Mouse (Mus musculus) stomach, embryonic 15.5 days (tissue): ENCODE measurements around the gene Ftl1. TPM values are rescaled to one million over a fixed set of nuclear protein-coding genes. Genes with fewer than 3 reads are reported as not detected.
"Not testable (repeated sequence)": the region's sequence is repeated elsewhere in the genome, so short reads cannot be mapped to it uniquely, and the experiment has no call there.

ENCODE experiments used
- ATAC-seq: fragments of 200-750 bp; cut with Nextera tagmentation; 2 replicates; pipeline ENCODE4 v1.8.0; 2017; ENCODE audit warnings: low read depth, moderate number of reproducible peaks, moderate TSS enrichment; ENCODE audit not compliant: insufficient read depth, low FRiP score
- H3K27ac ChIP-seq: fragments of 300-500 bp; sonication (generic); 2 replicates; pipeline ENCODE4 v1.5.1; 2015; ENCODE audit warnings: mild to moderate bottlenecking, inconsistent platforms
- H3K27me3 ChIP-seq: fragments of 300-500 bp; sonication (generic); replicated peaks from 2 replicates; pipeline ENCODE4 v1.6.1; 2015; ENCODE audit warnings: inconsistent platforms
- H3K36me3 ChIP-seq: fragments of 300-500 bp; sonication (generic); 2 replicates; pipeline ENCODE4 v1.6.1; 2015; ENCODE audit warnings: inconsistent platforms
- H3K4me1 ChIP-seq: fragments of 300-500 bp; sonication (generic); 2 replicates; pipeline ENCODE4 v1.6.1; 2015; ENCODE audit warnings: inconsistent platforms
- H3K4me2 ChIP-seq: fragments of 300-500 bp; sonication (generic); 2 replicates; pipeline ENCODE4 v1.6.1; 2015; ENCODE audit warnings: mild to moderate bottlenecking, inconsistent platforms
- H3K4me3 ChIP-seq: fragments of 300-500 bp; sonication (generic); replicated peaks from 2 replicates; pipeline ENCODE4 v1.5.1; 2015; ENCODE audit warnings: inconsistent platforms
- H3K9ac ChIP-seq: fragments of 300-500 bp; sonication (generic); 2 replicates; pipeline ENCODE4 v1.6.1; 2015; ENCODE audit warnings: inconsistent platforms
- H3K9me3 ChIP-seq: fragments of 300-500 bp; sonication (generic); 2 replicates; pipeline ENCODE4 v1.6.1; 2016; ENCODE audit warnings: inconsistent platforms
- WGBS: fragments of 180-500 bp; shearing (Covaris S2); methylation state at CpG from one replicate; pipeline ENCODE4 v1.1.7; 2015; 5-methylcytosine and 5-hydroxymethylcytosine counted together
- polyA plus RNA-seq: library from polyadenylated mRNA; unstranded; fragments of >200 nt; fragmentation: Nextera tagmentation; extraction: Ambion mirVana; gene quantifications from 2 replicates; pipeline ENCODE4 v1.2.1, GENCODE M21; 2015

Ftl1 gene
- 4,747 and 4,817 TPM in 2 replicates for polyA plus RNA-seq

DNA sequence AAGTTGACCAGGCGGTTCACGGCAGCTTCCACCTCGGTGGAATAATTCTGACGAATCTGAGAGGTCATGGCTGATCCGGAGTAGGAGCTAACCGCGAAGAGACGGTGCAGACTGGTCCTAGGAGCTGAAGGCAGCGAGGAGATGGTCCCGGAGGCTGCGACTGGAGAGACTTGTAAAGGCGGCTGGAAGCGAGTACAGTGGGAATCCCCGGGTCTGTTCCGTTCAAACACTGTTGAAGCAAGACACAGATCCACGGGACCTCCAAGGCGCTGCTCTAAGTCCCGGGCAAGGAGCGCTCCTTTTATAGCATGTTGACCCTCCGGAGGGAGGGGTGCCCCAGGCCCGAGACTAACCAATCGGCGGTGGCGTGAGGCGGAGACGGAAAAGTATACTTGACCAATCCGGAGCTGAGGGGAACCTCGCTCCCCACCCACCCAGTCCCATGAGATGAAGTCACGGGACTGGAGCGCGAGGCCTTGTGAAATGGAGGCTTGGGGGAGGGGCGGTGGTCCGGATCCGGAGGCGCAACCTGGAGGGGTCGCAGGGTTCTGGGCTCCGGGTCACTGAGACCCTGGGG lies at the start of gene Ftl1:
Ftl1 (minus strand) TSS at position 321 of the 577 bp plus-strand sequence.
- not testable (repeated sequence) for H3K27me3 ChIP-seq, H3K9me3 ChIP-seq
- H3K36me3 ChIP-seq, result peaks cover 20% of the 10 kb centered on the region
- H3K9ac ChIP-seq, result peak within 1 kb of the TSS; percentile 55
- H3K4me1 ChIP-seq, result peaks cover 39% of the 10 kb centered on the region
- peak; percentile 94 for ATAC-seq
- H3K27ac ChIP-seq, result peak within 1 kb of the TSS; percentile 94
- under 1% methylated on average over 36 of the region's 37 CpGs for WGBS
- peak within 1 kb of the TSS; percentile 74 for H3K4me3 ChIP-seq
- H3K4me2 ChIP-seq, result peak within 1 kb of the TSS; percentile 78

GRCm38 (mm10) chr7:45509181-45509882 lies 49.6 kb upstream of the Ftl1 start:
- 21% methylated on average over 19 of the region's 19 CpGs for WGBS
- peak overlapping the region; percentile 91; the same call in 1 of the 2 replicates for H3K9ac ChIP-seq
- no peak; the same call in 1 of the 2 replicates for ATAC-seq
- H3K4me1 ChIP-seq, result peaks cover 12% of the 10 kb centered on the region
- no peaks in the 10 kb centered on the region for H3K27me3 ChIP-seq
- H3K36me3 ChIP-seq, result peaks cover 17% of the 10 kb centered on the region
- peak overlapping the region; percentile 98 for H3K4me2 ChIP-seq
- peak overlapping the region; percentile 96 for H3K27ac ChIP-seq
- no peaks in the 10 kb centered on the region for H3K9me3 ChIP-seq
- H3K4me3 ChIP-seq, result peak overlapping the region; percentile 85

- 77% methylated on average over 6 of the region's 6 CpGs for WGBS
- no peak overlapping the region for H3K9ac ChIP-seq
- no peaks in the 10 kb centered on the region for H3K27me3 ChIP-seq
- peak overlapping the region; percentile 85; the same call in 1 of the 2 replicates for H3K4me3 ChIP-seq
- peak overlapping the region; percentile 98; the same call in 1 of the 2 replicates for H3K4me2 ChIP-seq
- peak overlapping the region; percentile 96; the same call in 1 of the 2 replicates for H3K27ac ChIP-seq
- H3K4me1 ChIP-seq, result peaks cover 12% of the 10 kb centered on the region
- peak; percentile 55; the same call in 1 of the 2 replicates for ATAC-seq
- no peaks in the 10 kb centered on the region for H3K9me3 ChIP-seq
- peaks cover 17% of the 10 kb centered on the region for H3K36me3 ChIP-seq
These were observed 48.9 kb upstream of the Ftl1 start for GRCm38 (mm10) chr7:45508561-45508960.

DNA sequence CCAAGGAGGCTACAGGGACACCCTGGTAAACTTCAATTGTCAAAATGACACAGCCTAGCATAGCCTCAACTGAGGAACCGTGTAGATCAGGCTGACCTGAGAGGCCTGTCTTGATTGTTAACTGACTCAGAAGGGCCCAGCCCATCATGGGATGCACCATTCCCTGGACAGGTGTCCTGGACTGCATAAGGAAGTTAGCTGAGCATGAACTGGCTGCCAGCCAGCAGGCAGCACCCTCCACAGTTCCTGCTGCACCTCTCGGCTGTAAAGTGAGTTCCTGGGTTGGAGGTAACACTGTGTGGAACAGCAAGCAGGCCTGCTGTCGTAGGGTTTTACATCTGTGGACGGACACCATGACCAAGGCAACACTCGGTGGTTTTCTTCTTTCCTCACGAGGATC lies 47.9 kb upstream of the Ftl1 start:
- ATAC-seq, result no peak
- 80% methylated on average over 6 of the region's 6 CpGs for WGBS
- Histone ChIP-seq H3K4me3 (no peak overlapping the region), H3K36me3 (peaks cover 17% of the 10 kb centered on the region), H3K9ac (no peak overlapping the region), H3K27me3 (no peaks in the 10 kb centered on the region), H3K4me2 (no peak overlapping the region), H3K9me3 (no peaks in the 10 kb centered on the region), H3K27ac (0 out of 2 replicates have a peak overlapping the region, but pooled peaks have one; percentile 24), H3K4me1 (peaks cover 12% of the 10 kb centered on the region)

DNA sequence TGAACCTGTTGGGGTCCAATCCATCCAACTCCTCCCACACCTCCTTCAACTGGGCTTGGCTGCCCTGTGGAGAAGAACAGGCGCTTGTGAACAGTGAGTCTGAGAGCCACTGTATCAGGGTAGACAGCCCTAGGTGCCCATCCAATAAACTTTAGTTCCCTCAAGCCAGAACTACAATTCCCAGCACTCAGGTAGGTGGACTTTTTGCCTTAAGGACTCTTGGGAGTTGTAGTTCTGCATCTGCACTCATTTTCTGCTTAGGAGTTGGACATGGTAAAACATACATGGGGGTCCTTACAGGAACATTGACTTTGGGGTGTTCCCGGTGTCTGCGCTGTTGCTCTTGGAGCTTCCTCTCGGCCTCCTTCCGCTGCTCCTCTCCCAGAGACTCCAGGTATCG lies 38.7 kb upstream of the Ftl1 start:
- no peaks in the 10 kb centered on the region for H3K9me3 ChIP-seq
- H3K4me1 ChIP-seq, result no peaks in the 10 kb centered on the region
- H3K36me3 ChIP-seq, result peaks cover 59% of the 10 kb centered on the region
- H3K27me3 ChIP-seq, result no peaks in the 10 kb centered on the region
- WGBS, result 94% methylated on average over 6 of the region's 6 CpGs
- H3K9ac ChIP-seq, result no peak overlapping the region
- no peak for ATAC-seq
- H3K27ac ChIP-seq, result no peak overlapping the region
- no peak overlapping the region for H3K4me2 ChIP-seq
- H3K4me3 ChIP-seq, result no peak overlapping the region

GRCm38 (mm10) chr7:45494548-45494947 lies 34.9 kb upstream of the Ftl1 start:
- no peaks in the 10 kb centered on the region for H3K9me3 ChIP-seq
- no peaks in the 10 kb centered on the region for H3K27me3 ChIP-seq
- WGBS, result 86% methylated on average over 9 of the region's 9 CpGs
- H3K4me2 ChIP-seq, result no peak overlapping the region
- peaks cover 13% of the 10 kb centered on the region for H3K4me1 ChIP-seq
- no peak overlapping the region for H3K9ac ChIP-seq
- H3K4me3 ChIP-seq, result no peak overlapping the region
- H3K36me3 ChIP-seq, result peaks cover 59% of the 10 kb centered on the region
- no peak overlapping the region for H3K27ac ChIP-seq
- ATAC-seq, result no peak

DNA sequence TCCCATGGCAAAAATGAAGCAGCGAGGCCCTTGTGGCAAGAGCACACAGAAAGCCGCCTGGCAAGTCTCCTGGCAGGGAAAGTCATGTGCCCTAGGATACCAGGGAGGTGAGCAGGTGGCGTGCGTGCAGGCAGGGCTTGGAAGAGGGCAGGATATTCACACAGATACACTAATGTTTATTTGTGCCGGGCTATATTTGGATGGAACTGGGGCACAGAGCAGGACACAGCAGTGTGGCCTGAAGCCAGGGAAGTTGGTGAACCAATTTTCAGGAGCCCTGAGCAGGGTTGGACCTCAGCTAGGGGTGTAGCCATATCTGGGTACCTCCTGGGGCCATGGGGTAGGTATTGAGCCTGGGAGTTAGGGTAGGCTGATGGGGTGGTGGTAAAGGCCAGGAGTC lies 33.3 kb upstream of the Ftl1 start:
- Histone ChIP-seq H3K4me3 (no peak overlapping the region), H3K9ac (no peak overlapping the region), H3K9me3 (no peaks in the 10 kb centered on the region), H3K27ac (no peak overlapping the region; the same call in 1 of the 2 replicates), H3K36me3 (peaks cover 49% of the 10 kb centered on the region), H3K4me1 (peaks cover 19% of the 10 kb centered on the region), H3K4me2 (no peak overlapping the region), H3K27me3 (no peaks in the 10 kb centered on the region)
- no peak for ATAC-seq
- WGBS, result 87% methylated on average over 5 of the region's 5 CpGs

GRCm38 (mm10) chr7:45492225-45492844 lies 32.7 kb upstream of the Ftl1 start:
- Histone ChIP-seq H3K27ac (peak overlapping the region; percentile 3; the same call in 1 of the 2 replicates), H3K4me2 (no peak overlapping the region), H3K9me3 (no peaks in the 10 kb centered on the region), H3K36me3 (peaks cover 42% of the 10 kb centered on the region), H3K4me1 (peaks cover 19% of the 10 kb centered on the region), H3K27me3 (no peaks in the 10 kb centered on the region), H3K9ac (no peak overlapping the region), H3K4me3 (no peak overlapping the region)
- no peak for ATAC-seq
- 95% methylated on average over 8 of the region's 8 CpGs for WGBS

- Histone ChIP-seq H3K27ac (peak overlapping the region; percentile 51; the same call in 1 of the 2 replicates), H3K4me1 (peaks cover 19% of the 10 kb centered on the region), H3K4me2 (0 out of 2 replicates have a peak overlapping the region, but pooled peaks have one; percentile 25), H3K9me3 (no peaks in the 10 kb centered on the region), H3K36me3 (peaks cover 34% of the 10 kb centered on the region), H3K9ac (no peak overlapping the region), H3K4me3 (no peak overlapping the region), H3K27me3 (no peaks in the 10 kb centered on the region)
- ATAC-seq, result peak; percentile 67; the same call in 1 of the 2 replicates
- WGBS, result 11% methylated on average over 3 of the region's 3 CpGs
These were observed 31.6 kb upstream of the Ftl1 start for GRCm38 (mm10) chr7:45491264-45491663.

- Histone ChIP-seq H3K4me2 (0 out of 2 replicates have a peak overlapping the region, but pooled peaks have one; percentile 25), H3K36me3 (peaks cover 32% of the 10 kb centered on the region), H3K27ac (peak overlapping the region; percentile 51; the same call in 1 of the 2 replicates), H3K27me3 (no peaks in the 10 kb centered on the region), H3K9me3 (no peaks in the 10 kb centered on the region), H3K4me1 (peaks cover 19% of the 10 kb centered on the region), H3K9ac (no peak overlapping the region), H3K4me3 (no peak overlapping the region)
- peak; percentile 27; the same call in 1 of the 2 replicates for ATAC-seq
- 19% methylated on average over 9 of the region's 9 CpGs for WGBS
These were observed 31.1 kb upstream of the Ftl1 start for GRCm38 (mm10) chr7:45490822-45491221.

DNA sequence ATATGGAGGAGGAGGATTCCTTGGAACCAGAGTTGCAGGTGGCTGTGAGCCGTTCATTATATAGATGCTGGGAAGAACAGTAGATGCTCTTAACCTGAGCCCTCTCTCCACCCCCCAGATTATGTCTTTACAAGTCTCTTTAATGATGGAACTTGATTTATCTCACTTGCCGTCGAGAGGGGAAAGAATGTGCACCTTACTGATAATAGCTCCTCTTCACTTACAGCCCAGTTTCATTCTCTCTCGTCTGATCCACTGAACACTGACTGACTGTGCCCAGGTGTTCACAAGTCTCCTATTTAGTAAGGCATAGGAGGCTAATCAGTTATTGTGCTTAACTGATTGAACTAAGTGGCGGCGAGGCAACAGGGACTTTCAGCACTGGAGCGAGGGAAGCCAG lies 29.9 kb upstream of the Ftl1 start:
- Histone ChIP-seq H3K27ac (no peak overlapping the region), H3K9me3 (no peaks in the 10 kb centered on the region), H3K4me1 (peaks cover 19% of the 10 kb centered on the region), H3K9ac (no peak overlapping the region), H3K27me3 (no peaks in the 10 kb centered on the region), H3K4me2 (no peak overlapping the region), H3K36me3 (peaks cover 21% of the 10 kb centered on the region), H3K4me3 (no peak overlapping the region)
- 71% methylated on average over 7 of the region's 7 CpGs for WGBS
- ATAC-seq, result no peak
